Comparison of ENCODE assay signal across 11 mouse cellular contexts in the genomic region with DNA sequence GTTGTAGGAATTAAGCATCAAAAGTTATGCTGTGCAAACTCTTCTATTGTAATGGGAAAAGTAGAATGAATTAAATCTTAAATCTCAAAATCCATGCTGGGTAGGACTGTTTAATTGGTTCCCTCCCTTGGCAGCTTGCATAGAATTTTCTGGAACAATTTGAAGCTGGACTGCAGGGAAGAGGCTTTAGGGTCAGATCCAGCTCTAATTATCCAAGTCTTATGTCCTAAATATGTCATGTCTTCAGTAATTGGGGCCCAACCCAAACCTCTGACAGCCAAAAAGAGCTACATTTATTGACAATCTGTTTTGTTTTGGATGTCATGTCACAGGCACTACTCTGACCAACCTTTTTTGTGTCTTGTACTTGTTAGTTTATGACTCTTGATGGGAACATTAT.
"Had no signal": no experiment of that assay in that cellular context is flagged by ENCODE, and none has a peak within 500 bp of the region (broad histone marks: within the 10 kb centered on the region; RNA-seq: fewer than 3 reads in every experiment).

No protein-coding gene starts in this region.

- DNase-seq: left cerebral cortex, postnatal 4 days; liver; liver, embryonic 13.5 days; liver, postnatal 0 days; lung, adult 2 months; lung, embryonic 14.5 days; lung, postnatal 10 days; lung, postnatal 14 days; lung, postnatal 36 days; lung, postnatal 4 days; midbrain, embryonic 14.5 days had no signal
